Mouse (Mus musculus): ENCODE data around the gene Eif3k.

DNA sequence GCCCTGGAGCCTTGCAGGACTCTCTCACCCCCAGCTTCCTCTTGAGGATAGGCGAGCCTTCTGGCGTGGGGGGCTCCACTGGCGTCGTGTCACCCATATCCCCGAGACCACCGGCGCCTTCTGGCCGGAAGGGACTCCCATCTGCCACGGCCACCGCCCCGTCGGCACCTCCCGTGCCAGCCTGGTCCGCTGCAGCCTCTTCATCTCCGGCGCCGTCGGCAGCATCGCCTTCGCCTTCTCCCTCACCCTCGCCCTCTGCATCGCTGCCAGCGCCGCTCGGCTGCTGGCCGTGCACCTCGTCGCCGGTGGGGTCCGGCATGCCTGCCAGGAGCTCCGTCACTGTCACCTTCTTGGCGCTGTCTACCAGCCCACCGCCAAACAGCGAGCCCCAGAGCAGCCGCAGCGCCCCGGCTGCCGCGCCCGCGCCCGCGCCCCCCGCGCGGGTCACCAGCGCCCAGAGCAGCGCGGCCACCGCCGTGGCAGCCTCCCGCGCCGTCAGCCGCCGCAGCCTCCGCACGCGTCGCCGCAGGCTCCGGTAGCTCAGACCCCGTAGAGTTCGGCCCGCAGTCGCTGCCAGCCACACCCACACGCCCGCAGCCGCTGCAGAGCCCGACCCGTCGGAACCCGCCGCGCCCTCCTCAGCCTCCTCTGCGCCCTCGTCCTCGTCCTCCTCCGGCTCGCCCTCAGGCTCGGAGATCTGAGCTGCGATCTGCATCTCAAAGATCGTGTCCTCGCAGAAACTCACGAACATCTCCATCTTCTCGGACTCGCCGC, 38.0 kb upstream of the Eif3k start:
- TF ChIP-seq ZC3H11A (IDR thresholded peaks at IDR 0.05; ENCODE audit: borderline replicate concordance, low read depth, low read length): no peak
- TF ChIP-seq ZNF384 (IDR thresholded peaks at IDR 0.05; ENCODE audit: low read depth, low read length): no peak
- TF ChIP-seq CHD2 (IDR thresholded peaks at IDR 0.05; ENCODE audit: low read depth, low read length): no peak

Data from ES-E14 (cell line).